Mouse (Mus musculus): ENCODE results near the gene D130040H23Rik. TPM values are rescaled to one million over a fixed set of nuclear protein-coding genes. Genes with fewer than 3 reads are reported as not detected.
"Not testable (repeated sequence)": the region's sequence is repeated elsewhere in the genome, so short reads cannot be mapped to it uniquely, and the experiment has no call there.

D130040H23Rik gene
- total RNA-seq (2021), result 1 to 10 TPM; 2.1 to 2.6 TPM
- long read RNA-seq, experiment 1, result 0 reads
- long read RNA-seq, experiment 2, result 0 reads

DNA sequence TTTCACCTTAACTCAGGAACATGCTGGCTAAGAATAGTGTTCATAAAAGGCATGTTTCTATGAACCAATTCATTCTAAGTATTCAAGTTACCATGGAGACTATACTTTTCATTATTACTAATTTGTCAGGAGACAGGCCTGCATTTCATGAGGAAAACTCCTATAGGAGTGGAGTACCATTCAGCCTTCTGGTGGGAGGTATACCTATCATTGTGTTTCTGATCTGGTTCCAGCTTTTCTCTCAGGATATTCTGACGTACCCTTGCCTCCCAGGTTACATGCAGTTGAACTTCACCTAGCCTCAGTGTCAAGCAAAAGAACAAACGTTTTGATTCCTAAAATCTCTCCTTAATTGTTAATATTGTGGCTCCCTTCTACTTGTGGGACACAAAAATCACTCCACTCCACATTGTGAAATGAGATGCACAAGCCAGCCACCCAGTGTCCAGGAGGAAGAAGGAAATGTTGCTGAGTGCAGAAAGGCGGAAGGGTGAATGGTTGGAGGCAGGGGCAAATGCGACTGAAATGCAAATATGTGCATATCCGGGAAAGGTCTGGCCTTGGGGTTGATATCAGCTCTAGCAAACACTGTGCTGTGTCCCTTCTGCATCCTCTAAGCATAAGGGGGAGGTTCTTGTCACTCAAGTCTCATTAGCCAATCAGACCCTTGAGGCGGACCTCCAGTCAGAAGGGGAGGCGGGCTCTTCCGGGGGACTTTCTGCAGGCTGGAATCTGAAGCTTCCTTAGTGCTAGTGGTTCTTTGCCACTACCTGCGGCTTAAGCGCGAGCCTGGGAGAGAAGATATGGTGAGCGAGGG, at the start of gene D130040H23Rik:
Gene D130040H23Rik, plus strand, starts transcription at position 695 of the 817 bp plus-strand sequence.
- peak; percentile 70 to 76 for DNase-seq
- intact Hi-C loops (cut with DNase I), result loop anchor here (5.0 kb wide), 2 partner anchors 63 to 153 kb away; partner anchors contain the start of gene Zfp930

DNA sequence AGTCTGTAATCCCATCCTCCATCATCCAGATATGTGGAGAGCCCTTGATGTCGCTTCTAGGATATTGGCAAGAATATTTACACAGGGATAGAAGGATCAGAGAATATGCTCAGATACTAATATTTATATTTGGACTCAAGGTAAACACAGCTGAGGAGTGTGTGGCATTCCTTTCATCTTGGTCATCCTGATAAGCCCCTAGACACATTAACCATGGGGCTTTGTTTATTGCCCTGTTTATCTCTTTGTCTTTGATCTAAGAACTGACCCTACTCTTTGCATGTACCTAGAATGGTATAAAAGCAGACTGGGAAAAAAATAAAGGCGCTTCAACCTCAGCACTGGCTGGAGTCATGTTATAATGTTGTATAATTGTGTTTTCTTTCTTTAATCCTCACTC, 28.3 kb upstream of the D130040H23Rik start:
- intact Hi-C loops (cut with DNase I), result no loop called here
- no peak for DNase-seq

DNA sequence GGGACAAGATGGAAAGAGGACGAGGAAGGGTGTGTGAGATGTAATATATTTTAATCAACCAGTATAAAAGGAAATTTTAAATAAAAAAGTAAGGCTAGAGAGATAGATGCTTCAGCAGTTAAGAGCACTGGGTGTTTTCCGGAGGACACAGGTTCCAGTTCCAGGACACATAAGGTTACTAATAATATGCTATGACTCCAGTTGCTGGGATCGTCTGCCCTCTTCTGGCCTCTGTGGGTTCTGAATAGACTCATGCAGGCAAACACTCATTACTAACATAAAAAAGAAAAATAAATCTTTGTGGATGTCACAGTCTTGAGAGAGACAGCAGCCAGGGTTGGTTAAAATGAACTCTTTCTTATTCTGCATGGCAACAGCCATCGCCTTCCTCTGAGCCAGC, 2.4 kb upstream of the D130040H23Rik start:
- peak; percentile 7 to 32 for DNase-seq
- intact Hi-C loops (cut with DNase I), result no loop called here

DNA sequence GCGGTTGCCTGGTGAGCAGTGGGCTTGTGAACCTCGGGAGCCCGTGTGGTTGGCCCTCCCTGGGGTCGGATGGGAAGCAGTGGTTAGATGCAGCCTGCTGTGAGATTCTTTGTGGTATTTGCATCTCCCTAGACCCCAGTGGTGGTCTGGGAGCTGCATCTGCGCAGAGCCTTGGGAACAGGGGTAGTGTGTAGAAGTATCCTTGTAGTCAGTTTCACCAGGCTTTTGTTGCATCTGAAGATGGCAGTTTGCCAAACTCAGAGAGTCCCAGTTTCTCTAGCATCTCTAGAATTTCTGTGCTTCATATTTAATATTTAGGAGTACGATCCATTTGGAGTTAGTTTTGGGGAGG, 299 bp downstream of the D130040H23Rik start:
- intact Hi-C loops (cut with DNase I), result loop anchor here (5.0 kb wide), 2 partner anchors 64 to 154 kb away; partner anchors contain the start of gene Zfp930

DNA sequence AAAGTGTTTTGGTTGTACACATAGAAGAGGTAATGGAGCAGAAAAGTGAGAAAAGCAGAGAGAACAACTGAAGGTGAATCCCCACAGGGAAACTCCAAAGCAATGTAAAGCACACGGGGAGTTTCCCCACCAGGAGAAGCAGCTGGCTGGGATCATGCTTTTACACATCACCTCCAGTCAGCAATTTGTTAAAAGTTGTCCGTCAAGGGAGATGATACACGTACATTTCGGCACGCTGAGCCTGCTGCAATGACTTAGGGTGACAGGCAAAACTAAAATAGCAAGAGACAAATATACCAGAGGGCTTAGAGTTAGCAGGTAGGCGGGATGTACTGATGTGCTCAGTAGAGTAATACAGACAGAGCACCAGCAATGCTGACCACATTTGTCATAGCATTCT, 1.6 kb downstream of the D130040H23Rik start:
- intact Hi-C loops (cut with DNase I), result loop anchor here (5.0 kb wide), 2 partner anchors 65 to 155 kb away; partner anchors contain the start of gene Zfp930
- DNase-seq, result no peak

More for the DNA sequence above, 299 bp downstream of the D130040H23Rik start:
- DNase-seq, result no peak

DNA sequence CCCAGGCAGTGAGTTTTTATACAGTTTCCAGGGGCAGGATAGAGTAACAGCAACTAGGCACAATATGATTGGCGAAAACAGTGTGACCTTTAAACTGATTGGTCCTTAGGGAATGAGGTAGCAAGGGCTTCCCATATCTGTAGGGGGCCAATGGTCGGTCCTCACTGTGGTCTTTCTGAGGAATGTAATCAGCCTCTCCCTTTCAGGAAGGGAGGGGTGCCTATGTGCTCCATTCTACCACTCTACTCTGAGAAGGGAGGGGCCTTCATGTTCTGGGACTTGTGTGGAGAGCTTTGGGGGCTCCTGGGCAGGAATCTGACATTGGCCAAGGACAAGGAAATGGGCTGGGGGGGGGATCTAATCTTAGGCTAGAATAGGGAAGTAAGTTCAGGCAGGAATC, 53.9 kb downstream of the D130040H23Rik start:
- DNase-seq, result no peak
- intact Hi-C loops (cut with DNase I), result no loop called here

DNA sequence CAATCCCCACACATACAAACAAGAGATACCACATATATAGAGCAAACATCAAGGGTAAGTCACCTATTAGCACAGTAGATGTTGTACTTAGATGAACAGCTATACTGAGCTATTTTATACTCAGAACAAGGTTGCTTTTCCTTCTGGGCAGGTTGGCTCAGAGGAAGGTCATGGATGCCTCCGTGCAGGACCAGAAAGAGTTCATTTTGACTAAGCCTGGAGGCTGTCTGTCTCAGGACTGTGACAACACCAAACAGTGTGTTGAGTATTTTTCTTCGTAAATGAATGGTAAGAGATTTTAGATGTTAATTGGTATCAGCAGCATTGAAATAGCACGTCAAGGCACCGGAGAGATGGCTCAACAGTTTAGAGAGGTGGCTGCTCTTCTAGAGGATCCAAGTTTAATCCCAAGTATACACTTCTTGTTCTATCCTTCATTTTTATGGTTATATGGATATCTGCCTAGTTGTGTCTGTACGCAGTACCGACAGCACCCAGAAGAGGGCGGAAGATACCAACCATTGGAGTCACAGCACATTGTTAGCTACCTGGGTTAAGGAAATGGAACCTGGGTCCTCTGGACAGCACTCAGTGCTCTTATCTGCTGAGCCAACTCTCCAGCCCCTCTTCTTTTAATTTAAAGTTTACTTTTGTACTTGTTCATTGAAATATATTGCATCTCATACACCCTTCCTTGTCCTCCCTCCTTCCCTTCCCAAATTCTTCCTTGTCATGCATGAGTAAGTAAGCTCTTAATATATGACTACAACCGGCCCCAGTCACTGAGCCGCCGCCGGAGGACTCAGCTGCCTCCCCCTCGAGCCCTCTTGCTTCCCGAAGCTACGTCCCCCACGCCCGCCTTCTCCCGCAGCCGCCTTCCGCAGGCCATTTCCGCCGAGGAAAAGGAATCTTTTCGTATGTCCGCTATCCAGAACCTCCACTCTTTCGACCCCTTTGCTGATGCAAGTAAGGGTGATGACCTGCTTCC, 57.7 kb downstream of the D130040H23Rik start:
- DNase-seq, result peak; percentile 80 to 90
- intact Hi-C loops (cut with DNase I), result loop anchor here (2.0 kb wide), 1 partner anchor 218 kb away; no protein-coding TSS in a partner anchor

DNA sequence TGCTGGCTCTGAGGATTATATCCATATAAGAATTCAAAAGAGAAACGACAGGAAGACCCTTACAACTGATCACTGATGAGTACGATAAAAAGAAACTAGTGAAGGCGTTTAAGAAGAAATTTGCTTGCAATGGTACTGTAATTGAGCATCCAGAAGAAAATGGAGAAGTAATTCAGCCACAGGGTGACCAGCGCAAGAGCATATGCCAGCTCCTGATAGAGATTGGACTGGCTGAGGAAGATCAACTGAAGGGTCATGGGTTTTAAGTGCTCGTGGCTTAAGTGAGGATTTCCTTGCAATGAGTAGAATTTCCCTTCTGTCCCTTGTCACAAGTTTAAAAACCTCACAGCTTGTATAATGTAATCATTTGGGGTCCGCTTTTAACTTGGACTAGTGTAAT, 58.4 kb downstream of the D130040H23Rik start:
- intact Hi-C loops (cut with DNase I), result loop anchor here (2.0 kb wide), 1 partner anchor 218 kb away; no protein-coding TSS in a partner anchor

More for the DNA sequence above, 58.4 kb downstream of the D130040H23Rik start:
- DNase-seq, result not testable (repeated sequence)

Other genes starting within 250 kb of the D130040H23Rik start
- 10 to 100 TPM in 1 of 2 experiments, 1 to 10 TPM in 1; 9.4 to 12.2 TPM for gene Zfp930, start 62.0 kb upstream of the D130040H23Rik start, total RNA-seq (2021)
- gene Gm9495, start 182.5 kb downstream of the D130040H23Rik start, total RNA-seq (2021), result under 1 TPM in 1 of 2 experiments, not detected in 1; 0.14 TPM

All from heart, postnatal 14 days (tissue).